Mouse (Mus musculus) T-helper 1 cell (primary cell): ENCODE results near the gene Vamp8.

Experiments used
- in situ Hi-C: fragments of 300-600 bp; cut with MboI, MseI; formaldehyde crosslinking; loops from one replicate; pipeline ENCODE4 v1.15.1; 2025; ENCODE audit warnings: high pct_unique_total_duplicates

Vamp8 gene

DNA sequence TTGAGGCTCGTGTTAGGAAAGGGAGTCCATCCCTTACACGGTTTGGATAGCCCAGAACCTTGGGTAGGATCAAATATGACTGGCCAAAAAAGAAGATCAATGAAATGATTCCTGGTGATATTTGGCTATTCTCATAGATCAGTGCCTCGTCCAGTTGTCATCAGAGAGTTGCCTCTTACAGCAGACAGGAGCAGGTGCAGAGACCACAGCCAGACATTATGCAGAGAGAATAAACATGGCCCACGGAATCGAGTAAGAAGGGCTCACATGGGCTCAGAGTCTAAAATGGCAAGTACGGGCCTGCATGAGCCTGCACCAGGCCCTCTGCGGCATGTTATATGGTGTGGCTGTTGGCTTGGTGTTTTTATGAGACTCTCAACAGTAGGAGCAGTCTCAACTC, 14.9 kb upstream of the Vamp8 start:
- in situ Hi-C loops, result no loop called here

DNA sequence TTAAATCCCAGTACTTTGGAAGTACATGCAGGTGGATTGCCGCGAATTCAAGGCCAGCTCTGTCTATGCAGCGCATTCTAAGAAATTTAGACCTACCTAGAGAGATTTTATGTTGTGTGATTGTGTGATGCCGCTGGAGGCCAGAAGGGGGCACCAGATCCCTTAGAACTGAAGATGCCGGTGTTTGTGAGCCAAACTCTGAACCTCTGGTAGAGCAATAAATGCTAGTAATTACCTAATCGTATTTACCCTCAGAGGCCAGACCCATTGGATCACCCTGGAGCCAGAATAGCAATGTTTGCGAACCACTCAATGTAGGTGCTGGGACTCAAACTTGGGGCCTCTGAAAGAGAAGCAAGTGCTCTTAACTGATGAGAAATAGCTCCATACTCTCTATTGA, 11.4 kb upstream of the Vamp8 start:
- in situ Hi-C loops, result no loop called here

DNA sequence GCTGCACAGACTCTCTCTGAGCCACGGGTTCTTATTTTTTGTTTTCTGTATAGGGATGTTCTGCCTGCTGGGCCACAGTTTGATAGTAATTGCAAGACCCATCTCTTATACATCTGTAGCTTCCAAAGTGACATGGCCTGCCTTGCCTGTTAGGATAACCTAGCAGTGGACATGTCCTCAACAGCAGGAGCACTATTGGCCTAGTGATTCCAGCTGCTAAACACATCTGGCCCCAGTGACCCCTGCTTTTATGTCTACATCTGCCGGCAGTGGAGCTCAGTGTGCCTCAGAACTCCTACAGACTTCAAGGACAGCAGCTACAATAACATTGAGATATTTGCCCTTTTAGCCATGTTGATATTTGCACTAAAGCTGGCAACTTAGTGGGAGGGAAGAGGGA, 9.5 kb upstream of the Vamp8 start:
- in situ Hi-C loops, result no loop called here

DNA sequence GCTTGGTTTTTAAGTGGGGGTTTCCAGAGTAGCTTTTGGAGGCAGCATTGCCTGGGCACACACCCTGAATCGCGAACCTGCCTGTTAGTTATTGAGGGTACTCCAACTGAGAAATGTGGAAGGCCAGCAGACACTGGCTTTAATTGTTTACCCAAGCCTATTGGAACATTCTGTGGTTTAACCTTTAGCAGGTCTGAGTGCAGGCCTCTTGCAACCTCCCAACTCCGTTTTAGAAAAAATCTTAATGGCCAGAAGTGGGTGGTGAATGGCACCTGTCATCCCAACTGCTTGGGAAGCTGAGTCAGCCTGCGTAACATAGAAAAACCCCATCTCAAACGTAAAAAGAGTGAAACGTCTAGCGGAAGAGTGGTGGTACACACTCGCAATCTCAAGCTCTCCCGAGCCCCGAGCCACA, 6.3 kb upstream of the Vamp8 start:
- in situ Hi-C loops, result no loop called here

DNA sequence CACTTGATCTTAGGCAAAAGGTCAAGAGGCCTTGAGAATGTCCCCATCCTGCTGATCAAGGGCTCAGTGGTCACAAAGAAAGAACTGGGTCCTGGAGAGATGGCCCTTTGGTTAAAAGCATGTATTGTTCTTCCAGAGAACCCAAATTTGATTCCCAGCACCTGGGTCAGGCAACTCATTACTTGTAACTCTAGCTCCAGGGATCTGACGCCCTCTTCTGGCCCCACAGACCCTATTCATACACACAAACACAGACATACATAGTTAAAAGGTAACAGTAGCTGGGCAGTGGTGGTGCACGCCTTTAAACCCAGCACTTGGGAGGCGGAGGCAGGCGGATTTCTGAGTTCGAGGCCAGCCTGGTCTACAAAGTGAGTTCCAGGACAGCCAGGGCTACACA, 1.8 kb upstream of the Vamp8 start:
- in situ Hi-C loops, result no loop called here

DNA sequence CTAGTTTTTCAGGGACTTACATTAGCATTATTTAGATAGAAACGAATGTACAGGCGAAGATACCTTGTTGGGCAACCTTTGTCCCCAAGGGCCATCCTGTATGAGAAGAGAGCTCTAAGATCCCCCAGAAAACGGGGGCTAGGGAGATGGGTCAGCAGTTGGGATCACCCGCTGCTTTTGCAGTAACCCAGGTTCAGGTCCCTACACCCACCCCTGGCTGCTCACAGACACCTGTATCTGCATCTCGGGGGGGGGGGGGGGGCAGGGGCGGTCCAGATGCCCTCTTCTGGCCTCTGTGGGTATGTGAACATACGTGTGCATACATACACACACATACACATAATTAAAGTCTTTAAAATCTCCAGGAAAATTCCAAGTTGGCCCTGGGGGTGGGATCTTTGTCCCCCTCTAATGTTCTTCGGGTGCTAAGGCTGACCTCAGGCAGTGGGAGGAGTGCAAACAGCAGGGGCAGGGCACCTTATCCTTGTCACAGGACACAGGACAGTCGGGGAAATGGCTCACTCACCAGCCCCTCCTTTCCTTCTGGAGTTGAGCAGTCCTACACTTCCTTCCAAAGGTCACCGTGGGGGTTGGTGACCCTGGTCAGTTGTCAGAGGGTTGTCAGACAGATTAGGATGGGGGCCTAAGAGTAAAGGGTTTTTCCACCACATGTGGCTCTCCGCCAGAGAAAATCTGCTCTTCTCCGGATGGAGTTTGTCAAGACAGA, 455 bp upstream of the Vamp8 start:
- in situ Hi-C loops, result no loop called here

DNA sequence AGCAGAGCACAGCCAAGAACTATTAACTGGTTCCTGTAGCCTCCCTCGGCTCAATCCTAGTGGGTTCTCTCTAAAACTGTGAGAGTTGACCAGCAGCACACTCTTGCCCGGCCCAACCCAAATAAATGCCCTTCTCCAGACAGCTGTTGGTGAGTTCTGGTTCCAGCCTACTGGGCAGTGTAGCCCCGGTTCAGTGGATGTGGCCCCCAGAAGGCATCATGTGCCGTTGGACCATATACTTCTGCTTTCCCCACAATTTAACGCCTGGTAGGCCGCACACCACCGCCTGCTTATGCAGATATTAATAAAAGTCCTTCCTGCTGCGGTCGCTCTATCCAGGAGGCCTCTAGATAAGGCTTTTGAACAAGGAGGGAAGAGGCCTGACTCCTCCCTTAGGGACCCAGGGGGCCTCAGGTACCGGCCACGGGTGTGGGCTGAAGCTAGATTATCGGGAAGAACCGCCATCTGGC, 997 bp downstream of the Vamp8 start:
- in situ Hi-C loops, result no loop called here

DNA sequence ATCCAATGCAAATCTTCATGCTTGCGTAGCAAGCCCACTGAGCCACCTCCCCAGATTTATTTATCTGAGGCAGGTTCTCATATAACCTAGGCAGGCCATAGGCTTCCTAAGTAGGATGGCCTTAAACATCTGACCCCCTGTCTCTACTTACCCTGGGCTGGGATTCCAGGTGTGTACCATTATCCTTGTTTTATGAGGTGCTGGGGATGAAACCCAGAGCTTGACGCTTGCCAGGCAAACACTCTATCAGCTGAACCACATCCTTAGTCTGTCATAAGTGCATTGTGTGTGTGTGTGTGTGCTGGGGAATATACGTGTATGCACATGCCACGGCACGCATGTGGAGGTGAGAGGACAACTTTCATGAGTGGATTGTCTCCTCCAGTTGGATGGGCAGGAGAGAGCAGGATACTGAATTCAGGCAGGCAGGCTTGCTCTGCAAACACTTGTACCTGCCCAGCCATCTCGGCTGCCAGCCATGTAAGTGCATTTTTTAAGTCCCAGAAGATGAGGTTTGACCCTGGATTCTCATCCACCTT, 1.6 kb downstream of the Vamp8 start:
- in situ Hi-C loops, result no loop called here

DNA sequence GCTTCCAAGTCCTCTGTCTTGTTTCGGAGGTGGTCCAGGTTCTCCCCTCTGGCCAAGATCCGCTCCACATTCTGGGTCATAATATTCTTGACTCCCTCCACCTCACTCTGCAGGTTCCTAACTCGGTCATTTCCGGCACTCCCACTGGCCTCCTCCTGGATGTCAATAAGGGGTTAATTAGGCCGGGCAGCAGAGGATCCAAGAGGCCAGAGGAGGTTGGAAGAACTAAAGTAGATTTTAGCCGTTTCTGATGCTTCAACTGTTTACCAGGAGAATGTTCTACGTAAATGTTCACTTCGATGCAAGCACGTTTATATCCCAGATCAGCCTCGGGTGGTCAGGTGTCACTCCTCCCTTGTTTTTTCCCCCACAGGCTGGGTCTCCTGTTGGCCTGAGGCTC, 2.2 kb downstream of the Vamp8 start:
- in situ Hi-C loops, result no loop called here

DNA sequence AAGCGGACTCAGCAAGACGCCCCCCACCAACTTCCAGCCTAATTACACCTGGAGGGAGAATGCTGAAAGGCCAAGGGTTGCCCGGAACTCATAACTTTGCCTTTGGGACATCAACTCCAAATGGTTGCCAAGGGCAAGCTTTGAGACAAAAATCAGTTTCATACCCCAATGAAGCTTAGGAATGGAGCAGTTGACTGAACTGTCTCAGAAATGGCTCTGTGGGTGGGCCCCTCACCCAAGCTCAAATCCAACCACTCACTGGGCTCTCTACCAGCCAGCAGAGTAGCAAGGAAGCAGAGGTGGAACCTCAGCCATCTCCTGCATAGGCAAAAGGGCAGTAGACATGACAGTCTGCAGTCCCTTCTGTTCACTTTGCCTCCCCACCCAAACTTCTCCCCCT, 2.7 kb downstream of the Vamp8 start:
- in situ Hi-C loops, result no loop called here

DNA sequence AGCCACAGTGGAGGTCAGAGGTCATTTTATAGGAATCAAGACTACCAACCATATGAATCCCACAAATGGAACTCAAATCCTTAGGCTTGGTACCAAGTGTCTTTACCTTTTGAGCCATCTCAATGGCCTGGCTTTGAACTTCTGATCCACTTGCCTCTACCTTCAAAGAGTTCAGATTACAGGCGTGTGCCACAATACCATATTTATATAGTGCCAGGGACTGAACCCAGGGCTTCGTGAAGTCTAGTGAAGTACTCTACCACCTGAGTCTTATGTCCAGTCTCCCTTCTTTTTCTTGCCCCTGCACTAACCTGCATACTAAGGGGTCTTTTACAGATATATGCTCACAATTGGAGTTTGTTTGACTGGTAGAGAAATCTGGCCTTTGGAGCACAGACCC, 3.9 kb downstream of the Vamp8 start:
- in situ Hi-C loops, result no loop called here

DNA sequence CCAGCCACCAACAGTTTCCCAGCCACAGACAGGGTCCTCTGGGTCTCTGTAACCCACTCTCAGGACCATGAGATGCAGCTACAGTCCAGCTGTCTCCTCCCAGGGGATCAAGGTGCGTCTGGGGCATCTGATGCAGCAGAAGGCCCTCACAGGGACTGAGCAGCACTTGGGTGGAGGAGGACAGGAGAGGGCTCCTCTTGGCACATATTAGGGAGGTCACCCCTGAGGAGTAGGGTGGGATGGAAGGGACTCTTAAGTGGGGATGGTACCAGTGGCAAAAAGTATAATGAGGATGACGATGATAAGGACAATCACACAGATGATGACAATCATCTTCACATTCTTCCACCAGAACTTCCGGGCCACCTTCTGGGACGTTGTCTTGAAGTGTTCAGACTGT, 5.2 kb downstream of the Vamp8 start:
- in situ Hi-C loops, result no loop called here

DNA sequence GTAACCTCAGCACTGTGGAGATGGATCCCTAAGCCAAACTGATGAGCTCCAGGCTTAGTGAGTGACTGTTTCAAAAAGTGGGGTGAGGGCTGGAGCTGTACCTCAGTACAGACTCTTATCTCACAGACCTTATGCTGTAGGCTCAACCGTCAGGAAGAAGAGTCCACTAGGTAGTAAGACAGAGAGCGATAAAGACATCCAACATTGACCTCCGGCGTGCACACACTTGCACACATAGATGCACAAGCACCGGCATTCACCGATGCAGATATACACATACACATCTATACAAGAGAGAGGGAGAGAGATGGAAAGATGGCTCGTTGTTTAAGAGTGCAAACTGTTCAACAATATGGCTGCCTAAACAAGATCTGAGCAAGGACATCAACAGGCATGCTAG, 6.6 kb downstream of the Vamp8 start:
- in situ Hi-C loops, result no loop called here

DNA sequence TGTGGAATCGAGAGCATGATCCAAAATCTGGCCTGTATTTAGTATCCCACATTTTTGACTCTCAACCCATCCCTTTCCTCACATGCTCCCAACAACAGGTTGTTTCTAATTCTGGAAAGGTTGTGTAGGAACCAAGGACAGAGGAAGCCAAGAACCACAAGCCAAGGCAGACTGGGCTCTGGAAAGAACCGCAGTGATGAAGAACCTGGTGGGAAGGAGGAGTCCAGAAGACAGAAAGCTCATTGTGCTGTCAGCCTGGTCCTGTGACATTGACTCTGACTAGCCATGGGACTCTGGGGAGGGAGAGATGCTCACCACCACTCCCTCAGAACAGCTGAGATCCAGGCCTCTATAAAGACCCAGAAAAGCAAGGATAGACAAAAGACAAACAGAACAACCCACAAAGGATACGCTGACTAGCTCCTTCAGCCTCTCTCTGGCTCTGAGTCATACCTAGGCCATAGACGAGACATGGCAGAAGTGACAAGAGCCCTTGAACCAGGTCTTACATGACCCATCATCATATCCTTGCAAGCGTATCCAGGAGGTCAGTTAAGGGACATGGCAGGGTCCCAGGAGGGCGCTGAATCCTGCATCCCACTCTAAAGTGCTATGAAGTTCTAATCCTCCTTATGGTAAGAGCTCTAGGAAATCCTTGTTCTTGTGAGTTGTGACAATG, 7.2 kb downstream of the Vamp8 start:
- in situ Hi-C loops, result no loop called here

DNA sequence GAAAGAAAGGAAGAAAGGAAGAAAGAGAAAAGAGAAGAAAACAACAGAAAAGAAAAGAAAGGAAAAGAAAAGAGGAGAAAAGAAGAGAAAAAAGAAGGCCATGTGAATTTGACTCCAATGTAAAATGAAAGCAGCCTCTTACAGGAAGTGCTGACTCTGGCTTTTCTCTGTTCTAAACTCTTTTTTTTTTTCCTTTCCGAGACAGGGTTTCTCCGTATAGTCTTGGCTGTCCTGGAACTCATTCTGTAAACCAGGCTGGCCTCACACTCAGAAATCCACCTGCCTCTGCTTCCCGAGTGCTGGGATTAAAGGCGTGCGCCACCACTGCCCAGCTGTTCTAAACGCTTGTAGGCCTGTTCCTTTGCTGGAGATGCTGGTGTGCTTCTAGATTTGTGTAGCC, 8.0 kb downstream of the Vamp8 start:
- in situ Hi-C loops, result no loop called here

DNA sequence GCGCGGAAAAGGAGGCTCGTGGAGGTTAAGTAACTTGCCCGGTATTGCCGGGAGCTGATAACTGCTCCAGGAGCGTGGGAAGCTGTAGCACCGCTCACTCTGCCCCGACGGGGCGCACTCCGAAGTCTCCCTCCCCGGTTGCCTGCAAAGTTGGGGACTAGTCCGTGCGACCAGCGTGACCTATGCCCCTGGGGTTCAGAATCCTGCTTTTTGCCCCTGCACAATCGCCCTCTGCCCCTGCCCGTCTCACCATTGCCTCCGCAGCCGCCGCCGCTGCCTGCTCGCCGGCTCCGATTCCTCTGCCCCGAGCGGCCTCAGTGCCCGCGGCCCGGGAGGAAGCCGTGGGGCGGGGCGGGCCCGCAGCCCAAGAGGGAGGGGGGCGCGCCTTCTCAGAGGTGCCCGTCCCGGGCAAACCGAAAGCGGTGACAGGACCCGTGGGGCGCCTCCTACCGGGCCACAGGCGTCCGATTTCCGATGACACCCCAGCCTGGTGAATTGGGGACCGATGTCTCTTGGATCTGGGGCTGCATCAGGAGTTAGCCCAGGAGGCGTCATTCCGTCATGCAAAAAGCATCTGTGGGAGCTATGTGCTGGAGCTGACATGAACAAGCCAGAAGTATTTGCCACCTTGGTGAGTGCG, 10.3 kb downstream of the Vamp8 start, which contains the start of gene Vamp5:
Gene Vamp5, minus strand, starts transcription at position 338 of the 640 bp plus-strand sequence.
- in situ Hi-C loops, result no loop called here

DNA sequence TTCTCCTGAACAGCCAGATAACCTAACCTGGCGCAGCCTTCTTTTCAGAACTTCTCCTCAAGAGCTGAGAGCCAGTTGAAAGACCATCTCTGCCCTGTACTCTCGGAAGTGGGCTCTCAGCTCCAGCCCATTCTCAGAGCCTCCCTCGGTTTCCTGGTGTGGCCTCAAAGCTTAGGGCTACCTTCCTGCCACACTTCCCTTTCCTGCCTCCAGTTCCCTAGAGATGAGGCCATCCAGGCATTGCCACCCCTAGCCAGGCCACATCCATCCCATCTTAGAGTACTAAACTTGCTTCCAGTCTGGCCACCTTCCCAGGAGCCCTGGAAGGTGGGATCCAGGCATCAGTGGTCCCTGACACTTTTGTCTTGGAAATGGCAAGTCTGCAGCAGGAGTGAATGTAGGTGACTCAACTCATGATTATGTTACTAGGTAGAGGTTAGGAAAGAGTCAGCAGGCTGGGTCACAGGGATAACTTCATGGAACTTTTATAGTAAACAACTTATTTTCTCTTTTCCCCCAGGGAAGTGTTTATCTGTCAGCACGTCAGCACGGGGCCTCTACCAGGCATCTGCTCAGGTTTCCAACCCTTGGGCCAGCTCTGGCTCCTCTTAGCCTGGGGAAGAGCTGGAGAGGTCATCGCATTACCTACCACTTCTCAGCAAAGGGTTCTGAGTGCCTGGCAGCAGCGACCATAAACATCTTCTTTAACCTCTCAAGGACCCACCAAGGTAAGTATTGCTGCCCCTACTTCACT, 10.9 kb downstream of the Vamp8 start:
- in situ Hi-C loops, result no loop called here

DNA sequence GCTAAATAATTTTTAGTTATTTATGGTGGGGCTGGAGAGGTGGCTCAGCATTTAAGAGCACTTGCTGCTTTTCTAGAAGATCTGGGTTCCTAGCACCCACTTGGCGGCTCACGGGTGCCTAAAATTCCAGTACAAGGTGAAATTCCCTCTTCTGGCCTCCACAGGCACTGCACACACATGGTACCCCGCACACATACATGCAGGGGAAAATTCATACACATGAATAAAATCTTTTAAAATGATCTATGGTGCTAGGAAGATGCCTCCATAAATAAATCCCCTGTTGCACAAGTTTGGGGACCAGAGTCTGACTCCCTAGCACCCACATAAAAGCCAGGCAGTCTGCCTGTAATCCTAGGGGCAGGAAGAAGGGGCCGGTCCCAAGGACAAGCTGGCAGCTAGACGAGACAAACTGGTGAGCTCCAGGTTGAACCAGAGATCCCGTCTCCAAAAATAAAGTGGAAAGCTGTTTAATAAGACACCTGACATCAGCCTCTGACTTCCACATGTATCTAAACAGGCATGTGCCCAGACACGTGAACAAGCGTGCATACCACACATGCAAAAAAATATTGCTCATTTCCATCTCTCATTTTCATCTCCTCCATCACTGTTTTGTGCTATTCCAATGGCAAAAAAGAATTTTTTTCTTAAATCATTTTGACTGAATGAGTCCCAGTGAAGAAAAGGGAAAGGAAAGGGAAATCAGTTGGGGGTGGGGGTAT, 11.8 kb downstream of the Vamp8 start:
- in situ Hi-C loops, result no loop called here

DNA sequence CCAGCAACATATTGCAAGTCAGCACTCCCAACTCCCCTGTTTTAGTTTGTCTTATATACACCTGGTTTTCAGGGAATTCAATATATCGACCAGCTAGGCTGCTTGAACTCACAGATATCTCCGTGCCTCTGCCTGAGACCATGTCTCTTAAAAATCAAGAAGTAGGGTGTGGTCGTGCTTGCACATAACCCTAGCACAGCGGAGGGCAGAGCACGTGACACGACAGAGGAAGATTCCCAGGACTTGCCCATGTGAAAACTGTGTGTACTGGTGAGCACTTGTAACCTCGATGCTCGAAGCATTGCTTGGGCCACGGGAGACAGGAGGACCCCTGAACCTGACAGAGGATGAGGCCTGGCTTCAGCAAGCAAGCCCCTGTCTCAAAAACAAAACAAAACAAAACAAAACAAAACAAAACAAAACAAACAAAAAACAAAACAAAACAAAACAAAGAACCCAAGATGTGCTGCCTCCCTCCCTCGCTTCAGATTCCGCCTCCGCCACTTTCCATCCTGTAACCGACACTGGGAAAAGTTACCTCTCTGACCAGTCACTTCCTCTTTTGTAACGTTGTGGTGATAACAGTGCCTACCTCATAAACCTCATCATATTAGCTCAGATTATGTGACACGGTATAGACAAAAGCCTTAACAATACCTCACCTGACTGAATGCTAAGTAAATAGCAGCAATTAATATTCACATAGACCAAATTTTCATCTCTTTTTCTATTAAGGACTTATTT, 15.5 kb downstream of the Vamp8 start:
- in situ Hi-C loops, result no loop called here

DNA sequence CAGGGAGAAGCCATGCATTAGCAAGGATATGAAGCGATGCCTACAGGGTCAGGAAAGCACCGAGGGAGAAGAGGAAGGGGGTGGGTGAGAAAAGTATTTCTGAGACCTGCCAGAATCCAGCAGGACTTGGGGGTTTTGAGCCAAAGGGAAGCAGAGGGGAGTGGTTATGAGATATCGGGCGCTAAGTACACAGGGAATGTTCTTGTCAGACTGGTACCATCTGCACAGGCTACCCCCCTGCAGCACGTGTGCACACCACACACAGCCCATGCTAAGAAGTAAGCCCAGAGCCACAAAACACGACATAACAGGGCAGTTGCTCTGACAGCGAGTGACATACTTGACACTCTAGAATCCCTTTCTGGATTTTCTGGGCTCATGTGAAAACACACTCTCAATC, 16.3 kb downstream of the Vamp8 start:
- in situ Hi-C loops, result no loop called here

DNA sequence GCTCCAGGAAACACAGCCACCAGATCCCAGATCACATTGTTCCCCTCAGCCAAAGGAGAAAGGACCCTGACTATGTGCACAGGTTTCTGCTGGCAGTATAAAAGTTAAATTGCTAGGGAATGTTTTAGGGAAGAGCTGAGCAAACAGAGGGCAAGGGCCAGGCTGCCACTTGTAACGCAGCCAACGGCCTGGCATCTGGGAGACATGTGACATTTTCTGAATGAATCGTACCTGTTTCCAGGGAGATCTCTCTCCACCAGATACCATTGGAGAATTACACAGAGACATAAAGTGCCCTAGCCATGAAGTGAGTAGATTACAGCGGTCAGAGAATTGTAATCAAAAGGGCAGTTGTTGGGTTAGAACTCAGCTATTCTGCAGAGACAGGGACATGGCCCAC, 17.3 kb downstream of the Vamp8 start:
- in situ Hi-C loops, result no loop called here
